Mouse (Mus musculus): ENCODE measurements around the gene Lingo4. TPM values are rescaled to one million over a fixed set of nuclear protein-coding genes. Genes with fewer than 3 reads are reported as not detected.

Gene Lingo4
- polyA plus RNA-seq, 1 experiment: 0.28 TPM

- Histone ChIP-seq H3K4me1 (ENCODE audit: control insufficient read depth, insufficient read depth, insufficient read length, low read length) (no peaks in the 10 kb centered on the region), H3K4me3 (ENCODE audit: insufficient read depth, low read depth, low read length) (no peak overlapping the region), H3K27ac (replicated peaks; ENCODE audit: low read depth, low read length) (no peak overlapping the region)
Observed at GRCm38 (mm10) chr3:94399663-94400310, 1.5 kb downstream of the Lingo4 start.

GRCm38 (mm10) chr3:94402451-94402850, 4.1 kb downstream of the Lingo4 start:
- H3K27ac ChIP-seq (replicated peaks; ENCODE audit: low read depth, low read length): no peak overlapping the region
- H3K4me3 ChIP-seq (ENCODE audit: insufficient read depth, low read depth, low read length): no peak overlapping the region
- H3K4me1 ChIP-seq (ENCODE audit: control insufficient read depth, insufficient read depth, insufficient read length, low read length): no peaks in the 10 kb centered on the region

DNA sequence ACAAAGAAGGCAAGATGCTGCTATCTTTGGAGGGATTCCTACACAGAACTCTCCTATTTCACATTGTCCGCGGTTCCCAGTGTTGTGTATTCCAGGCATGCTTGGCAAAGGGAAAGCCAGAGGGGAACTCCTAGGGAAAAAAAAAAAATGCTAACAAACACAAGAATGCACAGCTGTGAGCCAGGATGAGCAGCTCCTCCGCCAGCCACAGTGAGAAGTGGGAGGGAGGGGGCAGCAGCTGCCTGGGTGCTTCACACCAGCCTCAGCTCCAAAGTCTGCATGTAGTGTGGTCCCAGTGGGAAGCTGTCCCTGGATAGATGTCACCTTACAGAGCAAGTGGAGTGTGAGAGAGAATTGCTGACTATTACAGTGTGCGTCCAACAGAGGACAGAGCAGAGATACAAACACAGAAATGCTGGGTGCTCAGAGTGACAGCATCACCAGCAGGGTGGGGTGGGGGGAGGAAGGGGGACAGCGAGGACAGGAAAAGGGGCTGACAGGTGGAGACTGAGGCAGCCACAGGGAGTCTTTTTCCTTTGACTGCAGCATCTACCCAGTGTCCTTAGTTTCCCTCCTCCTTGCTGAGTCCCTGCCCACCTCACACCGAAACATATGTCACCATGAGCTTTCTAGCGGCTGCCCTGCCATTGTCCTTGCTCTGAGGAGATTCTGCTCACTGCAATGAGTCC, 6.2 kb downstream of the Lingo4 start:
- Histone ChIP-seq H3K4me3 (ENCODE audit: insufficient read depth, low read depth, low read length) (no peak overlapping the region), H3K27ac (replicated peaks; ENCODE audit: low read depth, low read length) (no peak overlapping the region), H3K4me1 (ENCODE audit: control insufficient read depth, insufficient read depth, insufficient read length, low read length) (no peaks in the 10 kb centered on the region)

GRCm38 (mm10) chr3:94405561-94405960, 7.2 kb downstream of the Lingo4 start:
- H3K27ac ChIP-seq (replicated peaks; ENCODE audit: low read depth, low read length): no peak overlapping the region
- H3K4me1 ChIP-seq (ENCODE audit: control insufficient read depth, insufficient read depth, insufficient read length, low read length): no peaks in the 10 kb centered on the region
- no peak overlapping the region for H3K4me3 ChIP-seq (ENCODE audit: insufficient read depth, low read depth, low read length)

GRCm38 (mm10) chr3:94412530-94412929, 14.2 kb downstream of the Lingo4 start:
- Histone ChIP-seq H3K4me3 (ENCODE audit: insufficient read depth, low read depth, low read length) (peak overlapping the region; percentile 71), H3K27ac (replicated peaks; ENCODE audit: low read depth, low read length) (no peak overlapping the region), H3K4me1 (ENCODE audit: control insufficient read depth, insufficient read depth, insufficient read length, low read length) (no peaks in the 10 kb centered on the region)

DNA sequence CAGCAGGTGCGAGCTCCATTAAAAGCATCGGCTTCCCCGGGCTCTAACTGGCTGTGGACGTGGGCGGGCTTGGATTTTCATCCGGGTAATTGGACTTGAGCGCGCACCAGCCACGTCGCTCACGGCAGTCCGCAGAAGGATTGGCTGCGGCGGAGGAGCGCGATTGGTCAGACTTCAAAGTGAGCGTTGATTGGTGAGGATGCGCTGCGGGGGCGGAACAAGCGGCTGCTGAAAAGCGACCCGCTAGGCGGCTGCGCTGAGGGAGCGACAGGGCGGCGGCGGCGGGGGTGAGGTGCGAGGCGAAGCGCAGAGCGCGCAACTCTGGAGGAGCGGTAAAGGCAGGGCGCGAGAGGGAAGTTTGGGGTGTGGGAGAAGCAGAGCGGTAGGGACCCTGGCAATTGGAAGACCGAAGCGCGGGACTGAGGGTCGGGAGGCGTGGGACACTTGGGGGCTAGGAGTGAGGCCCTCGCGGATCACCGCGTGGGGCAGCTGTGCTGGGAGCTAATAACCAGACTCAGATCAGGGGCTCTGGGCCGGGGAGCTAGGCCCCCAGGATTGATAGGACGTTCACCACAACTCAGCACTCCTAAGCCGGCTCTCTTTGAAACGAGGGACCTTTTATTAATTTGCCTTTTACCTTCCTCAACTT, 14.8 kb downstream of the Lingo4 start, which contains the start of gene Tdrkh:
Gene Tdrkh, plus strand, starts transcription at position 243 of the 649 bp plus-strand sequence.
- Histone ChIP-seq H3K27ac (replicated peaks; ENCODE audit: low read depth, low read length) (no peak within 1 kb of the TSS), H3K4me3 (ENCODE audit: insufficient read depth, low read depth, low read length) (peak within 1 kb of the TSS; percentile 71), H3K4me1 (ENCODE audit: control insufficient read depth, insufficient read depth, insufficient read length, low read length) (no peaks in the 10 kb centered on the region)

DNA sequence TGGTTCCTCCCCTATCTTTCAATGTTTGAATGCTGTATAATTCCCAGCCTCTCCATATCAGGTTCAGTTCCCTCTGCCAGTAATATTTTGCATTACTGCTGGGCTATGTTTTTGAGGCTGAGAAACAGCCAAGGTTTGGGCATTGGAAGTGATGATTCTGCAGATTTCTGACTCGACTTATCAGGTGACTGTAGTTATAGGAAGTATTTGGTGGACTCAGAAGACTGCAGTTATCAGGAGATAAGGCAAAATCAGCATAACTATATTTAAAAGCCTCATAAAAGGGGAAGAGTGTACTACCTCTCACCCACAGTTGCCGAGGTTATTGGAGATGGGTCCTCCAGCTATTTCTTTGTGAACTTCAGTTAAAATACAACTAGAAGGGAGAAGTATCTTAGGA, 32.7 kb downstream of the Lingo4 start:
- no peak overlapping the region for H3K4me3 ChIP-seq (ENCODE audit: insufficient read depth, low read depth, low read length)
- no peaks in the 10 kb centered on the region for H3K4me1 ChIP-seq (ENCODE audit: control insufficient read depth, insufficient read depth, insufficient read length, low read length)
- H3K27ac ChIP-seq (replicated peaks; ENCODE audit: low read depth, low read length): no peak overlapping the region

- Histone ChIP-seq H3K4me3 (ENCODE audit: insufficient read depth, low read depth, low read length) (no peak overlapping the region), H3K4me1 (ENCODE audit: control insufficient read depth, insufficient read depth, insufficient read length, low read length) (no peaks in the 10 kb centered on the region), H3K27ac (replicated peaks; ENCODE audit: low read depth, low read length) (no peak overlapping the region)
Observed at GRCm38 (mm10) chr3:94434305-94434704, 36.0 kb downstream of the Lingo4 start.

DNA sequence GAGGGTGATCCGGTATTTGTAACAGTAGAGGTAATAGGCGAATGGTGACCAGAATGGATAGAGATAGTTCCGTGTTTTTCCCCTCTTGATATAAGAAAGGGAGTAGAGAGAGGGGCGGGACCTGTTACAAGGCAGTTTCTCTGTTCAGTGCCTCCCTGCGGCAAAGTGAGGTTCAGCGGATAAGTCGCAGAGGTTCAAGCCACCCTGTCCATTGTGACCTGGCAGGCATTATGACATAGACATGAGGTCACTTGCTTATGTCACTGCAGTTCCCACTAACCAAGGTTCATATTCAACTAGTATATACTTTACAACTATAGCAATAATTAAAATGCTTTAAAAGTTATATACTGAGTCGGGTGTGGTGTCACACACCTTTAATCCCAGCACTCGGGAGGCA, 38.1 kb downstream of the Lingo4 start:
- Histone ChIP-seq H3K4me3 (ENCODE audit: insufficient read depth, low read depth, low read length) (no peak overlapping the region), H3K27ac (replicated peaks; ENCODE audit: low read depth, low read length) (no peak overlapping the region), H3K4me1 (ENCODE audit: control insufficient read depth, insufficient read depth, insufficient read length, low read length) (no peaks in the 10 kb centered on the region)

- H3K4me1 ChIP-seq (ENCODE audit: control insufficient read depth, insufficient read depth, insufficient read length, low read length): no peaks in the 10 kb centered on the region
- no peak overlapping the region for H3K4me3 ChIP-seq (ENCODE audit: insufficient read depth, low read depth, low read length)
- no peak overlapping the region for H3K27ac ChIP-seq (replicated peaks; ENCODE audit: low read depth, low read length)
Observed at GRCm38 (mm10) chr3:94441182-94441581, 42.9 kb downstream of the Lingo4 start.

GRCm38 (mm10) chr3:94442951-94443596, 44.8 kb downstream of the Lingo4 start, which contains the start of gene Mrpl9:
TSS of gene Mrpl9 (plus strand) at chr3:94443318.
- peak within 1 kb of the TSS; percentile 91 for H3K4me3 ChIP-seq (ENCODE audit: insufficient read depth, low read depth, low read length)
- H3K4me1 ChIP-seq (ENCODE audit: control insufficient read depth, insufficient read depth, insufficient read length, low read length): no peaks in the 10 kb centered on the region
- peak within 1 kb of the TSS; percentile 58 for H3K27ac ChIP-seq (replicated peaks; ENCODE audit: low read depth, low read length)

DNA sequence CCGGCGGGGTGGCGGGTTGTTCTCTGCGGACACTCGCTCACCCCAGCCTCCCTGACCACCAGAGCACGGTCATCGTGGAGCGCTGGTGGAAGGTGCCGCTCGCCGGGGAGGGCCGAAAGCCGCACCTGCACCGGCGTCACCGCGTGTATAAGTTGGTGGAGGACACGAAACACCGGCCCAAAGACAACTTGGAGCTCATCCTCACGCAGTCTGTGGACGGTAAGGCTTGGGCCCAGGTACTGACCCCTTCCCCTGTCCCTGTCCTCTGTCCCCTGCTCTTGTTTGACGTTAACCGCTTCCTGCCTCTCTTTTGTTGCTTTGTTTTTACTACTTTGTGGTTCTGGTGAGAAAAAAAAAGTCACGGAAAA, 45.3 kb downstream of the Lingo4 start, which contains the start of gene Oaz3:
Gene Oaz3, minus strand, starts transcription at position 319 of the 368 bp plus-strand sequence.
- peak within 1 kb of the TSS; percentile 91 for H3K4me3 ChIP-seq (ENCODE audit: insufficient read depth, low read depth, low read length)
- H3K4me1 ChIP-seq (ENCODE audit: control insufficient read depth, insufficient read depth, insufficient read length, low read length): no peaks in the 10 kb centered on the region
- H3K27ac ChIP-seq (replicated peaks; ENCODE audit: low read depth, low read length): peak within 1 kb of the TSS; percentile 58

- Histone ChIP-seq H3K27ac (replicated peaks; ENCODE audit: low read depth, low read length) (no peak overlapping the region), H3K4me3 (ENCODE audit: insufficient read depth, low read depth, low read length) (no peak overlapping the region), H3K4me1 (ENCODE audit: control insufficient read depth, insufficient read depth, insufficient read length, low read length) (no peaks in the 10 kb centered on the region)
Observed at GRCm38 (mm10) chr3:94449377-94449776, 51.1 kb downstream of the Lingo4 start.

Measured in brown adipose tissue, adult 24 weeks (tissue).